Mouse (Mus musculus): Measurements from ENCODE around the gene Prickle1.

DNA sequence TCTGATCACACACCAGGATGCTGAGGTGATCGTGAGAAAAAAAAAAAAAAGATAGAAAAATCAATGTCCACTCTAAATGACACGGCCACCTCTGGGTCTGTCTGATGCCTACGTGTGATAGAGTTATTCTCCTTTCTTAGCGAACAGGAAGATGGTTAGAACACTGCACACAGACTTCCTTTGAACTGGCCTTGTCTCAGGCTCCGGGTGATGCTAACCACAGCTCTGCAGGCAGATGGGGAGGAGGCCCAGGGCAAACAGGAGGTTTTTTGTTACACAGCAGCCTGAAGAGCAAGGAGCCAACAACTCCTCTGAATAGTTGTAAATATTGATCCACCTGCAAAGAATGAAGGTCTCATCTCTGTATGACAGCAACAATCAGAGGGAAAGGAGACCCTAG, 32.2 kb downstream of the Prickle1 start:
- TF ChIP-seq CTCF (IDR thresholded peaks at IDR 0.05; ENCODE audit: borderline replicate concordance, insufficient read depth, low read depth, low read length): no peak
- no peak for TF ChIP-seq POLR2A (IDR thresholded peaks at IDR 0.05; ENCODE audit: borderline replicate concordance, insufficient read depth, low read length)

All from cerebellum, adult 2 months (tissue).